Mouse (Mus musculus) brown adipose tissue, adult 24 weeks (tissue): Measurements from ENCODE around the gene Clasrp. TPM values are rescaled to one million over a fixed set of nuclear protein-coding genes. Genes with fewer than 3 reads are reported as not detected.

ENCODE experiments used
- H3K27ac ChIP-seq: fragments of 200-500 bp; replicated peaks from 2 replicates; pipeline ENCODE4 v1.5.1; 2012; ENCODE audit warnings: low read depth, mild to moderate bottlenecking, low read length
- H3K4me1 ChIP-seq: fragments of 200-500 bp; 2 replicates; pipeline ENCODE4 v1.6.1; 2012; ENCODE audit warnings: low read length, mixed read lengths; ENCODE audit not compliant: control insufficient read depth, insufficient read depth, insufficient read length
- H3K4me3 ChIP-seq: fragments of 200-500 bp; 2 replicates; pipeline ENCODE4 v1.5.1; 2012; ENCODE audit warnings: low read depth, mild to moderate bottlenecking, low read length, moderate library complexity; ENCODE audit not compliant: insufficient read depth
- polyA plus RNA-seq: library from polyadenylated mRNA; stranded (reverse); fragments of >200 nt; gene quantifications from 2 replicates; pipeline ENCODE4 v1.2.4, GENCODE M21; 2012; ENCODE audit not compliant: missing spikeins, insufficient read depth, insufficient read length

Gene Clasrp
- polyA plus RNA-seq, 1 experiment: 9.6 TPM

DNA sequence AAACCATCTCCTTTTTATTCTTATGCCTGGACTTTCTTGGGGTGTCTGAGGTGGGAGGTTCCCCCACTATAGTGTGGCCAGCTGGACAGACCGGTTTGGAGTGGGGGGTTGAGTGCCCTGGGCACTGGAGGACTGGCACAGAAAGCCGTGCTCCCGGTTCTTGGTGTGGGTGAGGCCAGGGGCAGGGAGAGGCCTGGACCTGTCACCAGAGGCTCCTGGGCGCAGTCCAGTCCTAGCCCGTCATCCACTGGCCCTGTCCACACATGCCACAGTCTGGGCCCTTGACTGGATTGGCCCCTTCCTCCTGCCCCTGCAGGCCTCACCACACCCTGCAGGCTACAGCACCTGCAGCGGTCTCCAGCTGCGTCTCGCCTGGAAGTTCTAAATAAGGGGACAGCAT, 23.7 kb downstream of the Clasrp start:
- H3K27ac ChIP-seq: no peak overlapping the region
- H3K4me1 ChIP-seq: peaks cover 2% of the 10 kb centered on the region; the same call in 1 of the 2 replicates
- no peak overlapping the region for H3K4me3 ChIP-seq

DNA sequence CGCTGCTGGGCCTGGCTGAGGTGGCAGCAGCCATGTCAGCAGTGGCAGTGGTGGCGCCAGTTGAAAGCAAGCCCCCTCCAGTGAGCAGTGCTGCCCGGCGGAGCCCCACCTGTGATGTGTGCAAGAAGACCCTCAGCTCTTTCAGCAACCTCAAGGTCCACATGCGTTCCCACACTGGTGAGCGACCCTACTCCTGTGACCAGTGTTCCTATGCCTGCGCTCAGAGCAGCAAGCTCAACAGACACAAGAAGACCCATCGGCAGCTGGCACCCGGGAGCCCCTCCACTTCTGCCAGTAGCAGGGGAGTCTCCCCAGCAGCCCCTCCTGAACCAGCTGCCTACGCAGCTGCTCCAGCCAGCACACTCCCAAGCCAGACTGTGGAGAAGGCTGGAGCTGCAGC, 24.5 kb downstream of the Clasrp start:
- peaks cover 2% of the 10 kb centered on the region; the same call in 1 of the 2 replicates for H3K4me1 ChIP-seq
- H3K4me3 ChIP-seq: no peak overlapping the region
- no peak overlapping the region for H3K27ac ChIP-seq

GRCm38 (mm10) chr7:19578436-19578835, 25.9 kb downstream of the Clasrp start:
- Histone ChIP-seq H3K4me1 (peaks cover 2% of the 10 kb centered on the region; the same call in 1 of the 2 replicates), H3K27ac (no peak overlapping the region), H3K4me3 (peak overlapping the region; percentile 70; the same call in 1 of the 2 replicates)

- H3K27ac ChIP-seq: no peak overlapping the region
These were observed 26.3 kb downstream of the Clasrp start for GRCm38 (mm10) chr7:19577877-19578414.

GRCm38 (mm10) chr7:19577141-19577852, 27.0 kb downstream of the Clasrp start, which contains the start of the genes Zfp296 and Gemin7:
Gene Zfp296 (plus strand): TSS chr7:19577287.
Gene Gemin7 (minus strand): TSS chr7:19577595.
- peaks cover 2% of the 10 kb centered on the region; the same call in 1 of the 2 replicates for H3K4me1 ChIP-seq
- peak within 1 kb of the TSS; percentile 70 for H3K4me3 ChIP-seq
- no peak within 1 kb of the TSS for H3K27ac ChIP-seq

More at GRCm38 (mm10) chr7:19577877-19578414, 26.3 kb downstream of the Clasrp start:
- H3K4me1 ChIP-seq: peaks cover 2% of the 10 kb centered on the region; the same call in 1 of the 2 replicates
- H3K4me3 ChIP-seq: peak overlapping the region; percentile 70

GRCm38 (mm10) chr7:19575559-19575958, 28.7 kb downstream of the Clasrp start:
- H3K27ac ChIP-seq: no peak overlapping the region
- no peak overlapping the region for H3K4me3 ChIP-seq
- H3K4me1 ChIP-seq: peaks cover 7% of the 10 kb centered on the region; the same call in 1 of the 2 replicates

- Histone ChIP-seq H3K4me3 (peak overlapping the region; percentile 69), H3K27ac (peak overlapping the region; percentile 98), H3K4me1 (peaks cover 7% of the 10 kb centered on the region; the same call in 1 of the 2 replicates)
These were observed 30.5 kb downstream of the Clasrp start for GRCm38 (mm10) chr7:19573776-19574140.

- peak overlapping the region; percentile 98 for H3K27ac ChIP-seq
- H3K4me1 ChIP-seq: peaks cover 7% of the 10 kb centered on the region; the same call in 1 of the 2 replicates
- peak overlapping the region; percentile 69 for H3K4me3 ChIP-seq
These were observed 31.1 kb downstream of the Clasrp start for GRCm38 (mm10) chr7:19572926-19573775.

DNA sequence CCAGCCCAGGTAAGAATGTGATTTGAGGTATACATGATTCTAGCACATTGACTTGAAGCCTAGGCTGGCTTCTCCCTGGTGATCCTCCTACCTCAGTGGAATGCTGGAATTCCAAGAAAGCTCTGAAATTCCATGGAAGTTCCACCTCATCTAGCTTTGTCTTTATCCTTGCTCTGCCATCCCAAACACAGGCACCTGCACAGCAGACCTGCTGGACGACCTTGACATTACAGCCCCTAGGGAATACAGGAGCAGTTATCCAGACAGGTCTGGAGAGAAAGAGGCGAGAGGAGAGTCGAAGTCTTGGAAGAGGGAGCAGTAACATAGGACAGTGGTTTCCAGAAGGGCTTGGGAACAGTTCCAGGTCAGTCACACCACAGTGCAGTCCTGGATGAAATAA, 34.6 kb downstream of the Clasrp start:
- Histone ChIP-seq H3K27ac (no peak overlapping the region), H3K4me1 (0 out of 2 replicates have a peak, but pooled peaks cover 5% of the 10 kb centered on the region), H3K4me3 (no peak overlapping the region)

GRCm38 (mm10) chr7:19567426-19567825, 36.9 kb downstream of the Clasrp start:
- no peak overlapping the region for H3K27ac ChIP-seq

GRCm38 (mm10) chr7:19565803-19566202, 38.5 kb downstream of the Clasrp start:
- Histone ChIP-seq H3K4me1 (no peaks in the 10 kb centered on the region), H3K27ac (no peak overlapping the region), H3K4me3 (no peak overlapping the region)

More at GRCm38 (mm10) chr7:19567426-19567825, 36.9 kb downstream of the Clasrp start:
- Histone ChIP-seq H3K4me3 (no peak overlapping the region), H3K4me1 (0 out of 2 replicates have a peak, but pooled peaks cover 5% of the 10 kb centered on the region)

GRCm38 (mm10) chr7:19564455-19564854, 39.8 kb downstream of the Clasrp start:
- Histone ChIP-seq H3K4me3 (no peak overlapping the region), H3K27ac (no peak overlapping the region), H3K4me1 (peaks cover 10% of the 10 kb centered on the region)

DNA sequence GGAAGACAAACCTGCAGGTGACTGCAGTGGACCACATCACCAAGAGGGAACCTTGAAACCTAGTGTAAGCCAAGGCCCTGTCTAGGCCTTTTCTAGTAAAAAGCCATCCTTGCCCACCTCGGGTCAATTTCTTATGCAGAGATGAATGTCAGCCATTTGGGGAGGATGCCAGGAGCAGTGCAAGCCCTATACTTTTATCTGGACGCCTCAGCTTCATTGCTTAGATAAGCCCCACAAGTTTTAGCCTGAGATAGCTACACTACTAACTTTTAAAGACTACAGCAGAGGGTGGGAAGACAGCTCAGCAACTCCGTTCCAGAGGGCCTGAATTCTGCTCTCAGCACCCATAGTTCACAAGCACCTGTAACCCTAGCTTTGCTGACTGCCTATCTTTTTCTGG, 40.4 kb downstream of the Clasrp start:
- Histone ChIP-seq H3K4me3 (0 out of 2 replicates have a peak overlapping the region, but pooled peaks have one; percentile 15), H3K4me1 (peaks cover 15% of the 10 kb centered on the region), H3K27ac (no peak overlapping the region)

GRCm38 (mm10) chr7:19562643-19563410, 41.5 kb downstream of the Clasrp start, which contains the start of gene Ppp1r37:
Gene Ppp1r37 (minus strand): TSS chr7:19563076.
- H3K27ac ChIP-seq: peak within 1 kb of the TSS; percentile 100
- H3K4me3 ChIP-seq: peak within 1 kb of the TSS; percentile 94
- peaks cover 22% of the 10 kb centered on the region for H3K4me1 ChIP-seq
